Mouse (Mus musculus) forebrain, embryonic 16.5 days (tissue): ENCODE data around the gene Camta1. TPM values are rescaled to one million over a fixed set of nuclear protein-coding genes. Genes with fewer than 3 reads are reported as not detected.
A peak's percentile ranks its signal among the peaks of the same experiment; 100 is the strongest.

Experiments
- ATAC-seq: fragments of 200-750 bp; cut with Nextera tagmentation; 2 replicates; pipeline ENCODE4 v1.8.0; 2017; ENCODE audit warnings: mild to moderate bottlenecking, moderate library complexity
- H3K27ac ChIP-seq: fragments of 300-500 bp; sonication (generic); 2 replicates; pipeline ENCODE4 v1.5.1; 2014; ENCODE audit warnings: low read length, control low read depth
- H3K27me3 ChIP-seq: fragments of 300-500 bp; sonication (generic); replicated peaks from 2 replicates; pipeline ENCODE4 v1.6.1; 2014; ENCODE audit warnings: low read length; ENCODE audit not compliant: control insufficient read depth, insufficient read depth
- H3K36me3 ChIP-seq: fragments of 300-500 bp; sonication (generic); 2 replicates; pipeline ENCODE4 v1.6.1; 2014; ENCODE audit not compliant: control insufficient read depth, insufficient read depth
- H3K4me1 ChIP-seq: fragments of 300-500 bp; sonication (generic); replicated peaks from 2 replicates; pipeline ENCODE4 v1.6.1; 2014; ENCODE audit warnings: low read length; ENCODE audit not compliant: control insufficient read depth, insufficient read depth
- H3K4me2 ChIP-seq: fragments of 300-500 bp; sonication (generic); 2 replicates; pipeline ENCODE4 v1.6.1; 2014; ENCODE audit warnings: mild to moderate bottlenecking, low read length, control low read depth
- H3K4me3 ChIP-seq: fragments of 300-500 bp; sonication (generic); replicated peaks from 2 replicates; pipeline ENCODE4 v1.5.1; 2014; ENCODE audit warnings: mild to moderate bottlenecking, low read length, control low read depth
- H3K9ac ChIP-seq: fragments of 300-500 bp; sonication (generic); replicated peaks from 2 replicates; pipeline ENCODE4 v1.6.1; 2014; ENCODE audit warnings: low read depth, low read length, control low read depth
- H3K9me3 ChIP-seq: fragments of 300-500 bp; sonication (generic); 2 replicates; pipeline ENCODE4 v1.6.1; 2016; ENCODE audit warnings: low read length; ENCODE audit not compliant: control insufficient read depth
- WGBS: fragments of 180-500 bp; shearing (Covaris S2); extraction: QIAGEN DNeasy Blood & Tissue Kit; methylation state at CpG from one replicate; pipeline ENCODE4 v1.1.7; 2014; 5-methylcytosine and 5-hydroxymethylcytosine counted together
- polyA plus RNA-seq: library from polyadenylated mRNA; unstranded; fragments of >200 nt; fragmentation: Nextera tagmentation; extraction: Ambion mirVana; gene quantifications from 2 replicates; pipeline ENCODE4 v1.2.1, GENCODE M21; 2015

Camta1 gene
- polyA plus RNA-seq, 1 experiment from 2014 or later, result 123 TPM

- no peak for ATAC-seq
- 47% methylated on average over 20 of the region's 20 CpGs for WGBS
- no peaks in the 10 kb centered on the region; the same call in 1 of the 2 replicates for H3K4me1 ChIP-seq
- H3K4me3 ChIP-seq, result no peak overlapping the region
- H3K27me3 ChIP-seq, result peaks cover 9% of the 10 kb centered on the region
- H3K9me3 ChIP-seq, result no peaks in the 10 kb centered on the region
- no peaks in the 10 kb centered on the region for H3K36me3 ChIP-seq
- no peak overlapping the region for H3K4me2 ChIP-seq
- H3K9ac ChIP-seq, result no peak overlapping the region
- no peak overlapping the region for H3K27ac ChIP-seq
Observed at GRCm38 (mm10) chr4:151360976-151361673, 500.6 kb downstream of the Camta1 start.

GRCm38 (mm10) chr4:151355505-151355904, 506.2 kb downstream of the Camta1 start:
- Histone ChIP-seq H3K36me3 (no peaks in the 10 kb centered on the region), H3K9ac (no peak overlapping the region), H3K27me3 (peaks cover 11% of the 10 kb centered on the region), H3K4me2 (no peak overlapping the region), H3K27ac (no peak overlapping the region), H3K4me3 (no peak overlapping the region), H3K9me3 (no peaks in the 10 kb centered on the region), H3K4me1 (no peaks in the 10 kb centered on the region; the same call in 1 of the 2 replicates)
- ATAC-seq, result no peak
- 45% methylated on average over 12 of the region's 12 CpGs for WGBS

GRCm38 (mm10) chr4:151352791-151353190, 508.9 kb downstream of the Camta1 start:
- Histone ChIP-seq H3K27me3 (peaks cover 8% of the 10 kb centered on the region), H3K27ac (no peak overlapping the region), H3K9me3 (no peaks in the 10 kb centered on the region), H3K4me2 (no peak overlapping the region), H3K4me3 (no peak overlapping the region), H3K9ac (no peak overlapping the region), H3K36me3 (no peaks in the 10 kb centered on the region), H3K4me1 (no peaks in the 10 kb centered on the region; the same call in 1 of the 2 replicates)
- 84% methylated on average over 2 of the region's 2 CpGs for WGBS
- no peak for ATAC-seq

DNA sequence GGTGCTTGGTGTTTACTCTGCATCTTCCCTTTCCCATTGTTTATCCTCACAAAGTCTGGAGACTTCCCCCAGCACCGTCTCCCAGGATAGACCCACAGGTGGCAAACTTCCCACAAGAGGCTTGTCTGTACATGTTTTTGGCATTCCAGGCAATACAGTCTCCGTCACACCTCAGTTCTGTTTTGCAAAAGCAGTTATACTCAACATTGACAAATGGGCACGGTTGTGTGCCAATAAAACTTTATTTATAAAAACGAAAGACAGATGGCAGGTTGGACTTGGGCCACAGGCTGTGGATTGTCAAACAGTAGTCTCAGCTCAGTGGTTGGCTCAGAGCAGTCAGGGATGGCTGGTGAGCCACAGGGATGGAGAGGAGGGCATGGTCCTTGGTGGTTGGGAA, 509.4 kb downstream of the Camta1 start:
- 48% methylated on average over 4 of the region's 4 CpGs for WGBS
- Histone ChIP-seq H3K4me3 (no peak overlapping the region), H3K27ac (no peak overlapping the region), H3K4me1 (no peaks in the 10 kb centered on the region; the same call in 1 of the 2 replicates), H3K4me2 (no peak overlapping the region), H3K9me3 (no peaks in the 10 kb centered on the region), H3K27me3 (peaks cover 3% of the 10 kb centered on the region; the same call in 1 of the 2 replicates), H3K36me3 (no peaks in the 10 kb centered on the region), H3K9ac (no peak overlapping the region)
- peak; percentile 55 for ATAC-seq

- Histone ChIP-seq H3K27ac (no peak overlapping the region), H3K9me3 (no peaks in the 10 kb centered on the region), H3K4me1 (no peaks in the 10 kb centered on the region; the same call in 1 of the 2 replicates), H3K9ac (no peak overlapping the region), H3K4me3 (no peak overlapping the region), H3K4me2 (no peak overlapping the region), H3K36me3 (no peaks in the 10 kb centered on the region), H3K27me3 (peaks cover 2% of the 10 kb centered on the region; the same call in 1 of the 2 replicates)
- no peak; the same call in 1 of the 2 replicates for ATAC-seq
- 70% methylated on average over 12 of the region's 12 CpGs for WGBS
Observed at GRCm38 (mm10) chr4:151351757-151352156, 509.9 kb downstream of the Camta1 start.

- ATAC-seq, result no peak
Observed at GRCm38 (mm10) chr4:151347620-151348019, 514.1 kb downstream of the Camta1 start.

GRCm38 (mm10) chr4:151346673-151347072, 515.0 kb downstream of the Camta1 start:
- ATAC-seq, result no peak

More at GRCm38 (mm10) chr4:151347620-151348019, 514.1 kb downstream of the Camta1 start:
- no peak overlapping the region for H3K4me2 ChIP-seq
- H3K27ac ChIP-seq, result no peak overlapping the region
- no peaks in the 10 kb centered on the region for H3K36me3 ChIP-seq
- no peak overlapping the region for H3K4me3 ChIP-seq
- no peaks in the 10 kb centered on the region for H3K27me3 ChIP-seq
- no peaks in the 10 kb centered on the region for H3K9me3 ChIP-seq
- WGBS, result 94% methylated on average over 6 of the region's 6 CpGs
- H3K9ac ChIP-seq, result no peak overlapping the region
- H3K4me1 ChIP-seq, result no peaks in the 10 kb centered on the region

GRCm38 (mm10) chr4:151344811-151345210, 516.9 kb downstream of the Camta1 start:
- Histone ChIP-seq H3K36me3 (no peaks in the 10 kb centered on the region), H3K9me3 (no peaks in the 10 kb centered on the region), H3K4me3 (no peak overlapping the region), H3K9ac (no peak overlapping the region), H3K4me1 (no peaks in the 10 kb centered on the region), H3K27ac (no peak overlapping the region), H3K4me2 (no peak overlapping the region), H3K27me3 (no peaks in the 10 kb centered on the region)
- ATAC-seq, result no peak
- 64% methylated on average over 10 of the region's 10 CpGs for WGBS

More at GRCm38 (mm10) chr4:151346673-151347072, 515.0 kb downstream of the Camta1 start:
- Histone ChIP-seq H3K4me2 (no peak overlapping the region), H3K9ac (no peak overlapping the region), H3K36me3 (no peaks in the 10 kb centered on the region), H3K4me3 (no peak overlapping the region), H3K4me1 (no peaks in the 10 kb centered on the region), H3K27me3 (no peaks in the 10 kb centered on the region), H3K27ac (no peak overlapping the region), H3K9me3 (no peaks in the 10 kb centered on the region)
- WGBS, result 86% methylated on average over 12 of the region's 12 CpGs

- Histone ChIP-seq H3K4me2 (no peak overlapping the region), H3K9ac (no peak overlapping the region), H3K4me1 (no peaks in the 10 kb centered on the region), H3K36me3 (no peaks in the 10 kb centered on the region), H3K4me3 (no peak overlapping the region), H3K9me3 (no peaks in the 10 kb centered on the region), H3K27me3 (no peaks in the 10 kb centered on the region; the same call in 1 of the 2 replicates), H3K27ac (no peak overlapping the region)
- ATAC-seq, result no peak
- WGBS, result 84% methylated on average over 7 of the region's 7 CpGs
Observed at GRCm38 (mm10) chr4:151339421-151339820, 522.3 kb downstream of the Camta1 start.
